Mouse (Mus musculus): Measurements from ENCODE around the gene Arid1b. TPM values are rescaled to one million over a fixed set of nuclear protein-coding genes. Genes with fewer than 3 reads are reported as not detected.

Gene Arid1b
- polyA plus RNA-seq, 1 experiment from 2014 or later: 14.1 TPM

DNA sequence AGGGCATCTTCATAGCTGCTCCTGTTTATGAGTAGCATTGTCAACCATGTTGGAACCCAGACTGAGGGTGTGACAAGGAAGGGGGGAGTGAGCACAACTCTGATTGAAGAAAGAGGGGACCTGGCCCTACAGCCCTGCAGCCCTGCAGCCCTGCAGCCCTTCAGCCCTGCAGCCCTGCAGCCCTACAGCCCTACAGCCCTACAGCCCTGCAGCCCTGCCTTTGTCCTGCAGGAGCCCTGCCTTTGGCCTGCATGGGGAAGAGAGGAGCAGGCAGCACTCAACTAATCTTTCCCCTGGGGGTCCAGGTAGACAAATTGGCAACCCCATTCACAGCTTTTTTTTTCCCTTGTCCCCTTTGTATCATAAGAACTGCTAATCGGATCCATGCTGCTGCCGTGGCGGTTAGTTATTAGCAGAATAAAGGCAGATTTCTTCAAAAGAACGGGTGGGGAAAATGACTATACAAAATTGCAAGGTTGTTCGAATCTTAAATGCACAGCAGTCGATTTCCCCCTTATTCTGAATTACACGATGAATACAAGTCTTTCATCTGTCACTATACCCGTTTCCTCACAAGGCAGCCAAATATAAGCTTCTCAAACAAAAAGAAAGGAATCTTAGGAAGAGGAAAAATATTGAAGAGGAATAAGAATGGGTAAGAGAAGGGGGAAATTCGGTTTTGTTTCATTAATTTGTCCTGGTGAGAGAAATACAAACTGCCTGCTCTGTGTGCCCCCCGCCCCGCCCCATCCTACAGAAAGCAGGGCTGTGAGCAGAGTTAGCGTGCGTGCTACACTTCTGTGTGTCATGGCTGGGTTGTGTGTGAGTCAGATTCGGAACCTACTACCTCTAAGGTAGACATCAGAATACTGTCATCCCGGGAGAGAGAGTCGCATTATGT, 260.8 kb downstream of the Arid1b start:
- no peaks in the 10 kb centered on the region for H3K27me3 ChIP-seq
- 0 out of 2 replicates have a peak overlapping the region, but pooled peaks have one; percentile 5 for H3K9ac ChIP-seq
- no peak overlapping the region for H3K4me2 ChIP-seq
- peaks cover 40% of the 10 kb centered on the region for H3K4me1 ChIP-seq (replicated peaks)
- 0 out of 2 replicates have a peak overlapping the region, but pooled peaks have one; percentile 3 for H3K27ac ChIP-seq (replicated peaks)
- H3K4me3 ChIP-seq: no peak overlapping the region
- WGBS: 68% methylated on average over 16 of the region's 16 CpGs
- ATAC-seq (ENCODE audit: low read depth): no peak
- H3K9me3 ChIP-seq: no peaks in the 10 kb centered on the region
- H3K36me3 ChIP-seq: no peaks in the 10 kb centered on the region

DNA sequence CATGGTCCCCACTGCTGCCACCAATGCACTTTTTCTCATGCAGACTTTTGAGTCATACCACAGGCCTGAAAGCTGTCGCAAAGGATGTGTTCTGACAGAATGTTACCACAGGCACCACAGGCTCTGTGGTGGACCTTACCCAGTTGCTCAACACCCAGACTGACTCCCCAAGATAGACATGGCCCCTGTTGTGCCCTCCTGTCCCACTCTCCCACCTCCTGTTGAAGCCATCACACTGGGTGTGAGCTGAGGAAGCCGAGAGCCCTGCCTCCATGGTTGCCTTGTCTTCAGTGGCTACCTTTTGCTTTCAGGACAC, 261.4 kb downstream of the Arid1b start:
- H3K9me3 ChIP-seq: no peaks in the 10 kb centered on the region
- no peak overlapping the region for H3K4me3 ChIP-seq
- peaks cover 35% of the 10 kb centered on the region for H3K4me1 ChIP-seq (replicated peaks)
- H3K27me3 ChIP-seq: no peaks in the 10 kb centered on the region
- ATAC-seq (ENCODE audit: low read depth): no peak
- H3K9ac ChIP-seq: no peak overlapping the region
- WGBS: 79% methylated on average over 2 of the region's 2 CpGs
- no peaks in the 10 kb centered on the region for H3K36me3 ChIP-seq
- H3K4me2 ChIP-seq: no peak overlapping the region
- H3K27ac ChIP-seq (replicated peaks): no peak overlapping the region

- H3K4me3 ChIP-seq: no peak overlapping the region
- ATAC-seq (ENCODE audit: low read depth): no peak
- no peaks in the 10 kb centered on the region for H3K9me3 ChIP-seq
- 0 out of 2 replicates have a peak, but pooled peaks cover 2% of the 10 kb centered on the region for H3K36me3 ChIP-seq
- H3K4me2 ChIP-seq: no peak overlapping the region
- no peak overlapping the region for H3K27ac ChIP-seq (replicated peaks)
- no peaks in the 10 kb centered on the region for H3K27me3 ChIP-seq
- 61% methylated on average over 9 of the region's 9 CpGs for WGBS
- no peak overlapping the region for H3K9ac ChIP-seq
- peaks cover 43% of the 10 kb centered on the region for H3K4me1 ChIP-seq (replicated peaks)
Measured at GRCm38 (mm10) chr17:5258978-5259377, 264.8 kb downstream of the Arid1b start.

DNA sequence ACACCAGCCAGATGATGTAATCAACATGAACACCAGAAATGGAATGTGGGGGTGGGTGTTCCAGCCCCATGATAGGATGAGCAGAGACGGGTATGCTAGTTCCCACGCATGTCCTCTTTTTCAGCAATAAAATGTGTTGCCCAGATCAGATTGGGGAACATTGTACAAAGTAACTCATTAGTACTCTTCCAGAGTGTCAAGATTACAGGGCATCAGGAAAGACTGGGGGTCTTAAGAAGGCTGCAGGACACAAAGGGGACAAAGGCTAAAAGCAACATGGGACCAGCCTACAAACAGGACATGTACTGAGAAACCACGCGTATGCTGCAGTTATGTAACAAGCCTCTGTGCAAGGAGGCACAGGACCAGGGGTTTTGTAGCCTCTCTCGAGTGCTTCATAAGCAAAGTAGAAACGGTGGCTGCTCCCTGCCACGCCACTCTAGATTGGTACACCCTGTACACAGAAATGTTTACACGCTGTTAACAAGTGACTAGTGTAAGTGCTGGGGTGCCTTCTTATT, 267.1 kb downstream of the Arid1b start:
- Histone ChIP-seq H3K27ac (replicated peaks) (no peak overlapping the region), H3K4me1 (replicated peaks) (peaks cover 27% of the 10 kb centered on the region), H3K4me2 (no peak overlapping the region), H3K4me3 (no peak overlapping the region), H3K27me3 (no peaks in the 10 kb centered on the region), H3K9ac (no peak overlapping the region), H3K36me3 (peaks cover 10% of the 10 kb centered on the region; the same call in 1 of the 2 replicates), H3K9me3 (no peaks in the 10 kb centered on the region)
- 75% methylated on average over 8 of the region's 8 CpGs for WGBS
- ATAC-seq (ENCODE audit: low read depth): no peak

GRCm38 (mm10) chr17:5261874-5262605, 267.9 kb downstream of the Arid1b start:
- H3K4me2 ChIP-seq: no peak overlapping the region
- H3K27ac ChIP-seq (replicated peaks): peak overlapping the region; percentile 61; the same call in 1 of the 2 replicates
- 59% methylated on average over 22 of the region's 22 CpGs for WGBS
- ATAC-seq (ENCODE audit: low read depth): no peak
- H3K9me3 ChIP-seq: no peaks in the 10 kb centered on the region
- 0 out of 2 replicates have a peak overlapping the region, but pooled peaks have one; percentile 23 for H3K9ac ChIP-seq
- no peaks in the 10 kb centered on the region for H3K27me3 ChIP-seq
- peaks cover 27% of the 10 kb centered on the region for H3K4me1 ChIP-seq (replicated peaks)
- no peak overlapping the region for H3K4me3 ChIP-seq
- peaks cover 10% of the 10 kb centered on the region; the same call in 1 of the 2 replicates for H3K36me3 ChIP-seq

DNA sequence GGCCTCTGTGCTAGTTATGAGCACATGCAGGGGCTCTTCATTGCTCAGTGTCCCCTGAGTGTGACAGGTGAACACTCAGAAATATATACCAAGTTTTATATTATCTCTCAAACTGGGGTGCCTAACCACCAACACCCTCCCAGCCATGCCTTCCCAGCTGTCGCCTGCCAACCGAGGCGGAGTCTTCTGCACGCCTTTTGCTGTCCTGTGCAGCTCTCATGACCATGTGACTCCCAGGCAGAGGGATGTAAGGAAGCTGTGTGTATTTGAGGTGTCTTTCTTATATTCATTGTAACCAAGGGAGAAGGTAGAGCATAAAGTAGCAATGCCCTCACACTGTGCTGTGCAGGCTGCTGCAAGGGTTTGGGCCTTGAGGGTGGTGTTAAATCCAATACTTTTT, 268.7 kb downstream of the Arid1b start:
- 74% methylated on average over 4 of the region's 4 CpGs for WGBS
- H3K4me2 ChIP-seq: no peak overlapping the region
- no peak for ATAC-seq (ENCODE audit: low read depth)
- H3K27ac ChIP-seq (replicated peaks): no peak overlapping the region; the same call in 1 of the 2 replicates
- peaks cover 10% of the 10 kb centered on the region; the same call in 1 of the 2 replicates for H3K36me3 ChIP-seq
- H3K9me3 ChIP-seq: no peaks in the 10 kb centered on the region
- H3K27me3 ChIP-seq: no peaks in the 10 kb centered on the region
- no peak overlapping the region for H3K4me3 ChIP-seq
- H3K4me1 ChIP-seq (replicated peaks): peaks cover 34% of the 10 kb centered on the region
- H3K9ac ChIP-seq: no peak overlapping the region

GRCm38 (mm10) chr17:5264783-5265182, 270.7 kb downstream of the Arid1b start:
- 93% methylated on average over 3 of the region's 3 CpGs for WGBS
- peaks cover 16% of the 10 kb centered on the region; the same call in 1 of the 2 replicates for H3K36me3 ChIP-seq

GRCm38 (mm10) chr17:5265615-5266014, 271.5 kb downstream of the Arid1b start:
- Histone ChIP-seq H3K9me3 (no peaks in the 10 kb centered on the region), H3K4me2 (no peak overlapping the region), H3K9ac (no peak overlapping the region), H3K4me1 (replicated peaks) (peaks cover 61% of the 10 kb centered on the region), H3K4me3 (no peak overlapping the region), H3K27ac (replicated peaks) (no peak overlapping the region), H3K27me3 (no peaks in the 10 kb centered on the region), H3K36me3 (peaks cover 16% of the 10 kb centered on the region; the same call in 1 of the 2 replicates)
- ATAC-seq (ENCODE audit: low read depth): no peak
- 83% methylated on average over 6 of the region's 6 CpGs for WGBS

More at GRCm38 (mm10) chr17:5264783-5265182, 270.7 kb downstream of the Arid1b start:
- H3K9ac ChIP-seq: no peak overlapping the region
- no peak overlapping the region for H3K4me2 ChIP-seq
- no peak for ATAC-seq (ENCODE audit: low read depth)
- H3K27ac ChIP-seq (replicated peaks): no peak overlapping the region
- no peaks in the 10 kb centered on the region for H3K27me3 ChIP-seq
- no peaks in the 10 kb centered on the region for H3K9me3 ChIP-seq
- no peak overlapping the region for H3K4me3 ChIP-seq
- peaks cover 52% of the 10 kb centered on the region for H3K4me1 ChIP-seq (replicated peaks)

GRCm38 (mm10) chr17:5267747-5268146, 273.6 kb downstream of the Arid1b start:
- WGBS: 50% methylated on average over 6 of the region's 6 CpGs
- Histone ChIP-seq H3K4me2 (no peak overlapping the region), H3K27me3 (no peaks in the 10 kb centered on the region), H3K9me3 (no peaks in the 10 kb centered on the region), H3K36me3 (peaks cover 16% of the 10 kb centered on the region; the same call in 1 of the 2 replicates), H3K27ac (replicated peaks) (no peak overlapping the region), H3K4me1 (replicated peaks) (peaks cover 61% of the 10 kb centered on the region), H3K9ac (no peak overlapping the region), H3K4me3 (no peak overlapping the region)
- ATAC-seq (ENCODE audit: low read depth): no peak

GRCm38 (mm10) chr17:5269302-5269701, 275.2 kb downstream of the Arid1b start:
- H3K27me3 ChIP-seq: no peaks in the 10 kb centered on the region
- ATAC-seq (ENCODE audit: low read depth): no peak
- no peaks in the 10 kb centered on the region for H3K9me3 ChIP-seq
- H3K4me2 ChIP-seq: no peak overlapping the region
- no peak overlapping the region for H3K4me3 ChIP-seq
- no peak overlapping the region for H3K9ac ChIP-seq
- WGBS: 55% methylated on average over 10 of the region's 10 CpGs
- H3K4me1 ChIP-seq (replicated peaks): peaks cover 65% of the 10 kb centered on the region
- peaks cover 10% of the 10 kb centered on the region; the same call in 1 of the 2 replicates for H3K36me3 ChIP-seq
- peak overlapping the region; percentile 42; the same call in 1 of the 2 replicates for H3K27ac ChIP-seq (replicated peaks)

GRCm38 (mm10) chr17:5269774-5270173, 275.6 kb downstream of the Arid1b start:
- 68% methylated on average over 16 of the region's 16 CpGs for WGBS
- Histone ChIP-seq H3K9ac (no peak overlapping the region), H3K9me3 (no peaks in the 10 kb centered on the region), H3K4me3 (no peak overlapping the region), H3K27me3 (no peaks in the 10 kb centered on the region), H3K4me2 (no peak overlapping the region), H3K27ac (replicated peaks) (peak overlapping the region; percentile 42; the same call in 1 of the 2 replicates), H3K4me1 (replicated peaks) (peaks cover 65% of the 10 kb centered on the region), H3K36me3 (0 out of 2 replicates have a peak, but pooled peaks cover 6% of the 10 kb centered on the region)
- ATAC-seq (ENCODE audit: low read depth): no peak

Measured in neural tube, embryonic 13.5 days (tissue).